Mouse (Mus musculus) limb, embryonic 15.5 days (tissue): Measurements from ENCODE around the gene Mrpl16. TPM values are rescaled to one million over a fixed set of nuclear protein-coding genes. Genes with fewer than 3 reads are reported as not detected.

Experiments
- ATAC-seq: fragments of 200-750 bp; cut with Nextera tagmentation; 2 replicates; pipeline ENCODE4 v1.8.0; 2017; ENCODE audit warnings: low read depth, moderate TSS enrichment; ENCODE audit not compliant: insufficient number of reproducible peaks, low FRiP score, low TSS enrichment
- H3K27ac ChIP-seq: fragments of 300-500 bp; sonication (generic); 2 replicates; pipeline ENCODE4 v1.5.1; 2015; ENCODE audit warnings: moderate library complexity, mild to moderate bottlenecking, inconsistent platforms
- H3K27me3 ChIP-seq: fragments of 300-500 bp; sonication (generic); 2 replicates; pipeline ENCODE4 v1.6.1; 2015; ENCODE audit warnings: inconsistent platforms
- H3K36me3 ChIP-seq: fragments of 300-500 bp; sonication (generic); 2 replicates; pipeline ENCODE4 v1.6.1; 2015; ENCODE audit warnings: inconsistent platforms
- H3K4me1 ChIP-seq: fragments of 300-500 bp; sonication (generic); 2 replicates; pipeline ENCODE4 v1.6.1; 2015; ENCODE audit warnings: inconsistent platforms
- H3K4me2 ChIP-seq: fragments of 300-500 bp; sonication (generic); 2 replicates; pipeline ENCODE4 v1.6.1; 2015; ENCODE audit warnings: mild to moderate bottlenecking, inconsistent platforms
- H3K4me3 ChIP-seq: fragments of 300-500 bp; sonication (generic); 2 replicates; pipeline ENCODE4 v1.5.1; 2015; ENCODE audit warnings: mild to moderate bottlenecking, inconsistent platforms
- H3K9ac ChIP-seq: fragments of 300-500 bp; sonication (generic); 2 replicates; pipeline ENCODE4 v1.6.1; 2015; ENCODE audit warnings: inconsistent platforms
- H3K9me3 ChIP-seq: fragments of 300-500 bp; sonication (generic); 2 replicates; pipeline ENCODE4 v1.6.1; 2016; ENCODE audit warnings: inconsistent platforms
- WGBS: fragments of 180-500 bp; shearing (Covaris S2); methylation state at CpG from one replicate; pipeline ENCODE4 v1.1.7; 2015; 5-methylcytosine and 5-hydroxymethylcytosine counted together
- polyA plus RNA-seq: library from polyadenylated mRNA; unstranded; fragments of >200 nt; fragmentation: Nextera tagmentation; extraction: Ambion mirVana; gene quantifications from 2 replicates; pipeline ENCODE4 v1.2.1, GENCODE M21; 2015

Gene Mrpl16
- polyA plus RNA-seq, 1 experiment from 2014 or later, result 40.1 TPM

GRCm38 (mm10) chr19:11769257-11769920 is 802 bp upstream of the Mrpl16 start:
- no peak for ATAC-seq
- peak overlapping the region; percentile 64 for H3K4me3 ChIP-seq
- no peak overlapping the region for H3K27ac ChIP-seq

GRCm38 (mm10) chr19:11777191-11777865 is 7.1 kb downstream of the Mrpl16 start:
- Histone ChIP-seq H3K9ac (no peak overlapping the region), H3K36me3 (peaks cover 37% of the 10 kb centered on the region), H3K9me3 (no peaks in the 10 kb centered on the region), H3K4me3 (no peak overlapping the region), H3K4me2 (no peak overlapping the region), H3K27me3 (no peaks in the 10 kb centered on the region), H3K4me1 (no peaks in the 10 kb centered on the region), H3K27ac (no peak overlapping the region)
- WGBS, result 64% methylated on average over 7 of the region's 7 CpGs
- no peak for ATAC-seq

More at GRCm38 (mm10) chr19:11769257-11769920, 802 bp upstream of the Mrpl16 start:
- peaks cover 5% of the 10 kb centered on the region; the same call in 1 of the 2 replicates for H3K4me1 ChIP-seq
- H3K27me3 ChIP-seq, result no peaks in the 10 kb centered on the region
- 86% methylated on average over 5 of the region's 5 CpGs for WGBS
- H3K36me3 ChIP-seq, result peaks cover 20% of the 10 kb centered on the region
- H3K4me2 ChIP-seq, result peak overlapping the region; percentile 66
- no peaks in the 10 kb centered on the region for H3K9me3 ChIP-seq
- H3K9ac ChIP-seq, result no peak overlapping the region

- WGBS, result 87% methylated on average over 14 of the region's 14 CpGs
- no peaks in the 10 kb centered on the region for H3K36me3 ChIP-seq
- no peak overlapping the region for H3K27ac ChIP-seq
- H3K4me3 ChIP-seq, result no peak overlapping the region
- H3K9ac ChIP-seq, result no peak overlapping the region
- no peak for ATAC-seq
- no peaks in the 10 kb centered on the region for H3K27me3 ChIP-seq
- no peak overlapping the region for H3K4me2 ChIP-seq
- no peaks in the 10 kb centered on the region for H3K9me3 ChIP-seq
- H3K4me1 ChIP-seq, result no peaks in the 10 kb centered on the region
These were observed 15.4 kb downstream of the Mrpl16 start for GRCm38 (mm10) chr19:11785409-11786154.

- ATAC-seq, result no peak
- Histone ChIP-seq H3K9me3 (no peaks in the 10 kb centered on the region), H3K4me1 (no peaks in the 10 kb centered on the region), H3K27me3 (no peaks in the 10 kb centered on the region), H3K9ac (no peak overlapping the region), H3K36me3 (no peaks in the 10 kb centered on the region), H3K27ac (no peak overlapping the region), H3K4me3 (no peak overlapping the region), H3K4me2 (no peak overlapping the region)
- WGBS, result 91% methylated on average over 6 of the region's 6 CpGs
These were observed 17.6 kb downstream of the Mrpl16 start for GRCm38 (mm10) chr19:11787826-11788225.

- 78% methylated on average over 6 of the region's 6 CpGs for WGBS
- H3K4me3 ChIP-seq, result no peak overlapping the region
- no peaks in the 10 kb centered on the region for H3K36me3 ChIP-seq
- H3K4me2 ChIP-seq, result no peak overlapping the region
- H3K4me1 ChIP-seq, result no peaks in the 10 kb centered on the region
- no peak overlapping the region for H3K27ac ChIP-seq
- H3K27me3 ChIP-seq, result no peaks in the 10 kb centered on the region
- H3K9ac ChIP-seq, result no peak overlapping the region
- ATAC-seq, result no peak
- no peaks in the 10 kb centered on the region for H3K9me3 ChIP-seq
These were observed 18.7 kb downstream of the Mrpl16 start for GRCm38 (mm10) chr19:11788876-11789275.

GRCm38 (mm10) chr19:11791825-11792224 is 21.6 kb downstream of the Mrpl16 start:
- H3K4me1 ChIP-seq, result no peaks in the 10 kb centered on the region

GRCm38 (mm10) chr19:11793741-11794359 is 23.7 kb downstream of the Mrpl16 start:
- no peaks in the 10 kb centered on the region for H3K4me1 ChIP-seq
- H3K36me3 ChIP-seq, result no peaks in the 10 kb centered on the region
- no peak overlapping the region for H3K9ac ChIP-seq
- H3K27me3 ChIP-seq, result no peaks in the 10 kb centered on the region
- no peak overlapping the region for H3K4me3 ChIP-seq
- 69% methylated on average over 2 of the region's 2 CpGs for WGBS
- H3K27ac ChIP-seq, result no peak overlapping the region
- no peaks in the 10 kb centered on the region for H3K9me3 ChIP-seq
- no peak overlapping the region for H3K4me2 ChIP-seq
- ATAC-seq, result no peak

More at GRCm38 (mm10) chr19:11791825-11792224, 21.6 kb downstream of the Mrpl16 start:
- no peak overlapping the region for H3K27ac ChIP-seq
- H3K4me3 ChIP-seq, result no peak overlapping the region
- H3K27me3 ChIP-seq, result no peaks in the 10 kb centered on the region
- H3K9me3 ChIP-seq, result no peaks in the 10 kb centered on the region
- no peaks in the 10 kb centered on the region for H3K36me3 ChIP-seq
- H3K9ac ChIP-seq, result no peak overlapping the region
- no peak overlapping the region for H3K4me2 ChIP-seq
- no peak for ATAC-seq
- 72% methylated on average over 5 of the region's 5 CpGs for WGBS

- ATAC-seq, result no peak
- Histone ChIP-seq H3K9ac (no peak overlapping the region), H3K9me3 (no peaks in the 10 kb centered on the region), H3K4me3 (no peak overlapping the region), H3K36me3 (no peaks in the 10 kb centered on the region), H3K4me2 (no peak overlapping the region), H3K4me1 (no peaks in the 10 kb centered on the region), H3K27ac (no peak overlapping the region), H3K27me3 (no peaks in the 10 kb centered on the region)
- WGBS, result 87% methylated on average over 6 of the region's 6 CpGs
These were observed 24.3 kb downstream of the Mrpl16 start for GRCm38 (mm10) chr19:11794447-11794846.

GRCm38 (mm10) chr19:11800531-11801315 is 30.5 kb downstream of the Mrpl16 start:
- Histone ChIP-seq H3K4me1 (no peaks in the 10 kb centered on the region), H3K9me3 (no peaks in the 10 kb centered on the region), H3K4me3 (no peak overlapping the region), H3K27ac (no peak overlapping the region), H3K36me3 (no peaks in the 10 kb centered on the region), H3K27me3 (no peaks in the 10 kb centered on the region), H3K4me2 (no peak overlapping the region), H3K9ac (no peak overlapping the region)
- ATAC-seq, result no peak
- WGBS, result 76% methylated on average over 8 of the region's 8 CpGs

- Histone ChIP-seq H3K4me1 (no peaks in the 10 kb centered on the region), H3K36me3 (no peaks in the 10 kb centered on the region), H3K27ac (no peak overlapping the region), H3K4me2 (no peak overlapping the region), H3K9ac (no peak overlapping the region), H3K9me3 (no peaks in the 10 kb centered on the region), H3K27me3 (no peaks in the 10 kb centered on the region), H3K4me3 (no peak overlapping the region)
- ATAC-seq, result no peak
- 59% methylated on average over 1 of the region's 1 CpGs for WGBS
These were observed 34.2 kb downstream of the Mrpl16 start for GRCm38 (mm10) chr19:11804423-11804822.

GRCm38 (mm10) chr19:11807251-11807650 is 37.1 kb downstream of the Mrpl16 start:
- no peak overlapping the region for H3K27ac ChIP-seq
- 70% methylated on average over 2 of the region's 2 CpGs for WGBS
- no peak for ATAC-seq
- H3K4me1 ChIP-seq, result no peaks in the 10 kb centered on the region
- no peaks in the 10 kb centered on the region for H3K27me3 ChIP-seq
- no peak overlapping the region for H3K9ac ChIP-seq
- no peak overlapping the region for H3K4me3 ChIP-seq
- H3K9me3 ChIP-seq, result no peaks in the 10 kb centered on the region
- no peaks in the 10 kb centered on the region for H3K36me3 ChIP-seq
- H3K4me2 ChIP-seq, result no peak overlapping the region
